Mouse (Mus musculus) forebrain, embryonic 12.5 days (tissue): ENCODE results near the gene Naa15. TPM values are rescaled to one million over a fixed set of nuclear protein-coding genes. Genes with fewer than 3 reads are reported as not detected.

ENCODE experiments used
- polyA plus RNA-seq: library from polyadenylated mRNA; unstranded; fragments of >200 nt; fragmentation: Nextera tagmentation; extraction: Ambion mirVana; gene quantifications from 2 replicates; pipeline ENCODE4 v1.2.1, GENCODE M21; 2016

Gene Naa15
- polyA plus RNA-seq, 1 experiment from 2014 or later: 75.9 TPM

Other genes starting within 250 kb of the Naa15 start
- gene Noct, start 190.7 kb upstream of the Naa15 start, polyA plus RNA-seq: 14.9 and 16.4 TPM in 2 replicates
- 43.2 and 43.8 TPM in 2 replicates for gene Elf2, start 74.5 kb upstream of the Naa15 start, polyA plus RNA-seq
- 2.3 and 5.5 TPM in 2 replicates for gene Mgarp, start 18.4 kb upstream of the Naa15 start, polyA plus RNA-seq
- gene Ndufc1, start 6.2 kb upstream of the Naa15 start, polyA plus RNA-seq: 736 and 763 TPM in 2 replicates
- 19.2 and 20.0 TPM in 2 replicates for gene Rab33b, start 68.8 kb downstream of the Naa15 start, polyA plus RNA-seq
- gene Setd7, start 145.7 kb downstream of the Naa15 start, polyA plus RNA-seq: 4.4 and 5.5 TPM in 2 replicates
- 0.40 TPM in 1 of 2 replicates, not detected in the other for gene Mgst2, start 245.2 kb downstream of the Naa15 start, polyA plus RNA-seq